Mouse (Mus musculus) limb, embryonic 11.5 days (tissue): Measurements from ENCODE around the gene Usp53. TPM values are rescaled to one million over a fixed set of nuclear protein-coding genes. Genes with fewer than 3 reads are reported as not detected.

Source experiments
- ATAC-seq: fragments of 200-750 bp; cut with Nextera tagmentation; 2 replicates; pipeline ENCODE4 v1.8.0; 2017; ENCODE audit warnings: low read depth; ENCODE audit not compliant: insufficient number of reproducible peaks, low FRiP score, low TSS enrichment
- DNase-seq: peaks from one replicate; pipeline ENCODE4 v3.0.0-alpha.2; 2015; ENCODE audit warnings: low spot score
- H3K27ac ChIP-seq: fragments of 300-500 bp; sonication (generic); replicated peaks from 2 replicates; pipeline ENCODE4 v1.5.1; 2014; ENCODE audit warnings: low read depth, mild to moderate bottlenecking, low read length
- H3K27me3 ChIP-seq: fragments of 300-500 bp; sonication (generic); 2 replicates; pipeline ENCODE4 v1.6.1; 2014; ENCODE audit warnings: mild to moderate bottlenecking, low read length, mixed read lengths; ENCODE audit not compliant: control insufficient read depth, insufficient read depth
- H3K36me3 ChIP-seq: fragments of 300-500 bp; sonication (generic); 2 replicates; pipeline ENCODE4 v1.6.1; 2014; ENCODE audit warnings: mild to moderate bottlenecking, low read length, moderate library complexity, mixed read lengths; ENCODE audit not compliant: control insufficient read depth, insufficient read depth
- H3K4me1 ChIP-seq: fragments of 300-500 bp; sonication (generic); 2 replicates; pipeline ENCODE4 v1.6.1; 2014; ENCODE audit warnings: low read length, mixed read lengths; ENCODE audit not compliant: control insufficient read depth, insufficient read depth
- H3K4me2 ChIP-seq: fragments of 300-500 bp; sonication (generic); 2 replicates; pipeline ENCODE4 v1.6.1; 2014; ENCODE audit warnings: low read depth, mild to moderate bottlenecking, moderate library complexity; ENCODE audit not compliant: severe bottlenecking
- H3K4me3 ChIP-seq: fragments of 300-500 bp; sonication (generic); 2 replicates; pipeline ENCODE4 v1.5.1; 2014; ENCODE audit warnings: low read depth, low read length
- H3K9ac ChIP-seq: fragments of 300-500 bp; sonication (generic); 2 replicates; pipeline ENCODE4 v1.6.1; 2014; ENCODE audit warnings: mild to moderate bottlenecking, low read length
- H3K9me3 ChIP-seq: fragments of 300-500 bp; sonication (generic); 2 replicates; pipeline ENCODE4 v1.6.1; 2016; ENCODE audit warnings: low read length; ENCODE audit not compliant: control insufficient read depth
- WGBS: fragments of 180-500 bp; shearing (Covaris S2); extraction: QIAGEN DNeasy Blood & Tissue Kit; methylation state at CpG from one replicate; pipeline ENCODE4 v1.1.7; 2014; 5-methylcytosine and 5-hydroxymethylcytosine counted together
- polyA plus RNA-seq: library from polyadenylated mRNA; unstranded; fragments of >200 nt; fragmentation: Nextera tagmentation; extraction: Ambion mirVana; gene quantifications from 2 replicates; pipeline ENCODE4 v1.2.1, GENCODE M21; 2014

Usp53 gene
- 5.7 and 6.5 TPM in 2 replicates for polyA plus RNA-seq

- Histone ChIP-seq H3K36me3 (no peaks in the 10 kb centered on the region), H3K9me3 (no peaks in the 10 kb centered on the region), H3K4me2 (peak within 1 kb of the TSS; percentile 68), H3K4me1 (peaks cover 3% of the 10 kb centered on the region; the same call in 1 of the 2 replicates), H3K27ac (peak within 1 kb of the TSS; percentile 93), H3K9ac (peak within 1 kb of the TSS; percentile 97), H3K4me3 (peak within 1 kb of the TSS; percentile 76), H3K27me3 (no peaks in the 10 kb centered on the region)
- 0% methylated on average over 66 of the region's 94 CpGs for WGBS
- peak; percentile 99 for ATAC-seq
- peak; percentile 95 for DNase-seq
Measured at GRCm38 (mm10) chr3:122984249-122985182, at the start of gene Usp53. TSS of gene Usp53 (minus strand) at chr3:122984510.

- Histone ChIP-seq H3K27me3 (no peaks in the 10 kb centered on the region), H3K4me1 (no peaks in the 10 kb centered on the region), H3K4me3 (no peak overlapping the region), H3K36me3 (no peaks in the 10 kb centered on the region), H3K9ac (no peak overlapping the region), H3K27ac (no peak overlapping the region), H3K4me2 (no peak overlapping the region), H3K9me3 (no peaks in the 10 kb centered on the region)
- DNase-seq (peak; percentile 14), ATAC-seq (no peak)
- 83% methylated on average over 8 of the region's 8 CpGs for WGBS
Measured at GRCm38 (mm10) chr3:123033804-123034203, 49.5 kb upstream of the Usp53 start.

GRCm38 (mm10) chr3:123025634-123026033 is 41.3 kb upstream of the Usp53 start:
- no peak for DNase-seq
- Histone ChIP-seq H3K9me3 (no peaks in the 10 kb centered on the region), H3K27ac (no peak overlapping the region), H3K9ac (no peak overlapping the region), H3K4me2 (no peak overlapping the region), H3K36me3 (no peaks in the 10 kb centered on the region), H3K4me1 (no peaks in the 10 kb centered on the region), H3K27me3 (no peaks in the 10 kb centered on the region), H3K4me3 (no peak overlapping the region)
- WGBS, result 77% methylated on average over 3 of the region's 3 CpGs
- no peak for ATAC-seq

GRCm38 (mm10) chr3:123024496-123025234 is 40.4 kb upstream of the Usp53 start:
- no peak for ATAC-seq
- WGBS, result 84% methylated on average over 9 of the region's 9 CpGs
- Histone ChIP-seq H3K4me2 (no peak overlapping the region), H3K9ac (no peak overlapping the region), H3K4me3 (no peak overlapping the region), H3K27ac (no peak overlapping the region), H3K9me3 (no peaks in the 10 kb centered on the region), H3K27me3 (no peaks in the 10 kb centered on the region), H3K4me1 (no peaks in the 10 kb centered on the region), H3K36me3 (no peaks in the 10 kb centered on the region)
- DNase-seq, result no peak

- Histone ChIP-seq H3K27ac (no peak overlapping the region), H3K4me2 (no peak overlapping the region), H3K4me3 (no peak overlapping the region), H3K27me3 (no peaks in the 10 kb centered on the region), H3K36me3 (no peaks in the 10 kb centered on the region), H3K4me1 (no peaks in the 10 kb centered on the region), H3K9ac (no peak overlapping the region), H3K9me3 (no peaks in the 10 kb centered on the region)
- no peak for DNase-seq
- no peak for ATAC-seq
- 89% methylated on average over 2 of the region's 2 CpGs for WGBS
Measured at GRCm38 (mm10) chr3:123018792-123019191, 34.5 kb upstream of the Usp53 start.

GRCm38 (mm10) chr3:123013476-123013875 is 29.2 kb upstream of the Usp53 start:
- no peaks in the 10 kb centered on the region for H3K36me3 ChIP-seq
- H3K27ac ChIP-seq, result no peak overlapping the region
- no peaks in the 10 kb centered on the region for H3K27me3 ChIP-seq
- H3K4me2 ChIP-seq, result no peak overlapping the region
- no peak overlapping the region for H3K4me3 ChIP-seq
- WGBS, result 92% methylated on average over 14 of the region's 14 CpGs
- H3K9ac ChIP-seq, result no peak overlapping the region
- no peaks in the 10 kb centered on the region for H3K4me1 ChIP-seq
- DNase-seq, result no peak
- H3K9me3 ChIP-seq, result no peaks in the 10 kb centered on the region
- no peak for ATAC-seq

GRCm38 (mm10) chr3:123009417-123009816 is 25.1 kb upstream of the Usp53 start:
- no peaks in the 10 kb centered on the region for H3K27me3 ChIP-seq
- no peak overlapping the region for H3K9ac ChIP-seq
- WGBS, result 71% methylated on average over 6 of the region's 6 CpGs
- H3K27ac ChIP-seq, result no peak overlapping the region
- H3K4me1 ChIP-seq, result no peaks in the 10 kb centered on the region
- H3K4me3 ChIP-seq, result no peak overlapping the region
- H3K4me2 ChIP-seq, result no peak overlapping the region
- ATAC-seq, result no peak
- no peaks in the 10 kb centered on the region for H3K9me3 ChIP-seq
- H3K36me3 ChIP-seq, result no peaks in the 10 kb centered on the region
- DNase-seq, result no peak

GRCm38 (mm10) chr3:123007386-123007785 is 23.1 kb upstream of the Usp53 start:
- ATAC-seq (no peak), DNase-seq (no peak)
- Histone ChIP-seq H3K4me1 (no peaks in the 10 kb centered on the region), H3K27ac (no peak overlapping the region), H3K9ac (no peak overlapping the region), H3K4me2 (no peak overlapping the region), H3K4me3 (no peak overlapping the region), H3K27me3 (no peaks in the 10 kb centered on the region), H3K36me3 (no peaks in the 10 kb centered on the region), H3K9me3 (no peaks in the 10 kb centered on the region)
- WGBS, result 88% methylated on average over 10 of the region's 10 CpGs
